Mouse (Mus musculus): ENCODE measurements around the gene Sgtb.

The Sgtb gene

DNA sequence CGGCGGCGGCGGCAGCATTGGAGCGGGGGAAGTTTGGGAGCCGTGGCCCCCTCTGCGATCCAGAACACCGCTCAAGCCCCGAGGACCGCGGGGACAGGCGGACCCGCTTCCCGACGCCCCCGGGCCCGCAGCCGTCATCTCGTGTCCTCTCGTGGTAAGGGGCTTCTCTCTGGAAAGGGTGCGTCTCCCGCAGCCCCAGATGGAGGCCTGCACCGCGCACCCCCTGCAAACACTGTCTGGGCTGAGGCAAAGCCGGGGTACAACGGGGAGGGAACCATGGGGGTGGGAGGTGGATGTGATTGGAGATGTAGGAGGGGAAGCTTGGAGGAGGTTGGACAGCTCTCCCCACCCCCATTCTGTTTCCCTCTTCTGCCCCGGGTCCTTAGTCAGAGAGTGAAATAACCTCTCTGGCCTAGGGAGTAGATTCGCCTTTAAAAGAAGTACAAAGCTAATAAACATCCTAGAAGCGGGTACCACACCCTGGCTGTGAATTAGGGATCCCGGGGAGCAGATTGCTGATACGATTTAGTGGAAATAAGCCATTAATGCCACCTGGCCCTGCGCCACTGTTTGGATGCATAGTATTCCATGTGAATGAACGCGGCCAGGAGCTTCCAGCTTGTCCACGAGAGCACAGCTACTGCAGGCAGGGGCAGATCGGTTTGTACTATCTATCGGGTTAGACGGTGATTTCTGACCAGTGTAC is 428 bp downstream of the Sgtb start:
- peak; percentile 53 to 61 for DNase-seq

DNA sequence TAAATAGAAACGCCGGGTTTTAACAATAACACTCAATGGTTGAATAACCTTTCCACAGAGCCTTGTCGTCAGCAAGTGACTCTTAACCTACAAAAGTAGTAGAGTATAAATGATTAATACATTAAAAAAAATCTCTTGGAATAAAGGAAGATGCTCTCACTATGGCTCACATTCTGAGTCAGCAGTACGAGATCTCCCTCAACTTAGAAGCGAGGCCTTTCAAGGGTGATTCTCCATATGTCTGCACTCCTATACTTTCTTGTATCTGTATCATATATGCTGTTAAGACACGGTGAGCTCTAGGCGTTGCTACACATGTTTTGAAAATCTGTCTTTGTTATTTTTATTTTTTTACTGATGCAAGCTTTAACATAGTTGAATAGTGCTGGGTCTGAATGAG is 985 bp downstream of the Sgtb start:
- DNase-seq: no peak

DNA sequence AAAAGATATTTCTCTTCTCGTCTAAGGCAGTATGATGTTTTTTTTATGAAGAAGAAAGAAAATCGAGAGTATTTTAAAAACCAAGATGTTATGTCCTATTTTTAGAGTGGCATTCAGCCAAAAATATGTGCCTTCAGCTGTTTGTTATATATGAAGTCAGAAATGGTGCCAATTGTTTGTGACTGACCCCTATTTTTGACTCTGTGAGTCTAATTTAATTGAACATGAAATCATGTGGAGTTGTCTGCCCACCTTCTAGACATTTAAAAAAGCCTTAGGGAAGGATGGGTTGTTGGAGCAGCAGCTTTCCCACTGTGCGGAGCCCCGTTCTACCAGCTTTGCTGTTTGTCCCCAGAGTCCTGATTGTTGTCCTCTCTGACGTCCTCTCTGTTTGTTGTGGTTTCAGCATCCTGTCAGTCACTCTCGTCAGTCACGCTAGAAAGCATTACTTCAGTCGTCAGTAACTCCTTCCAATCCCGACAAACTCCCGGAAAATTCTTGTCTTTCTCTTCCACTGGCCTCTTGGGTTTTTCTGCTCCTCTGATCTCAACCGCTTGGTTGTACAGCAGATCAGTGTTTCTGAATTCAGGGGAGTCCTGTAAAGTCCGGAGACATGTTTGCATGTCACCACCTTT is 2.8 kb downstream of the Sgtb start:
- no peak for DNase-seq

DNA sequence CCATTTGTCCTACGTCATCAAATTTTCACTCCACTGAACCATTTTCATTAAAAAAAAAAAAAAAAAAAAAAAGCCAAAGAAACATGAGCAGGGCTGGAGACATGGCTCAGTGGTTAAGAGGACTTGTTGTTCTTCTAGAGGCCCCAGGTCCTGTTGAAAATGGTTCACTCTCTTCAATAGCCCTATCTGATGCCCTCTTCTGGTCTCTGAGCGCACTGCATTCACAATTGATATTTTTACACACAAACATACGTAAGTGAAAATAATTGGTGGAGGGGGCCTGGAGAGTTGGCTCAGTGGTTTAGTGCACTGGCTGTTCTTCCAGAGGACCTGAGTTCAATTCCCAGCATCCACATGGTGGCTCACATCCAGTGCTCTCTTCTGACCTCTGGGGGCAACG is 4.2 kb downstream of the Sgtb start:
- DNase-seq: no peak

DNA sequence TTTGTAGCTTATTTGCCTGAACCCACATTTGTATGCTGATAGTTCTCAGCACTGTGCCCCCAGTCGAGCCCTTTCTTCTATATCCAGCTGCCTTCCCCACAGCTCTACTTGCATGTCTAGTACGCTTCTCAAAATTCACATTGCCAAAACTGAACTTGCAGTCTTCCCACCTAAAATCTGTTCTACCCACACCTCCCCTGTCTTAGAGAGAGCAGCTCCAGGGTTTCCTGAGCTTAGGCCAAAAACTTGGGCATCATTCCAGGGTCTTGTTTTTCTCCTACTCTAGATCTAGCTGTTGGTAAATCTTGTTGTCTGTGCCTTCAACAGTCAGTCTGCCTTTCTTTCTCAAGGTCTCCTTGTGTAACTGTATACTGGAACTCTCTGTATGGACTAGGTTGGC is 5.3 kb downstream of the Sgtb start:
- no peak for DNase-seq

DNA sequence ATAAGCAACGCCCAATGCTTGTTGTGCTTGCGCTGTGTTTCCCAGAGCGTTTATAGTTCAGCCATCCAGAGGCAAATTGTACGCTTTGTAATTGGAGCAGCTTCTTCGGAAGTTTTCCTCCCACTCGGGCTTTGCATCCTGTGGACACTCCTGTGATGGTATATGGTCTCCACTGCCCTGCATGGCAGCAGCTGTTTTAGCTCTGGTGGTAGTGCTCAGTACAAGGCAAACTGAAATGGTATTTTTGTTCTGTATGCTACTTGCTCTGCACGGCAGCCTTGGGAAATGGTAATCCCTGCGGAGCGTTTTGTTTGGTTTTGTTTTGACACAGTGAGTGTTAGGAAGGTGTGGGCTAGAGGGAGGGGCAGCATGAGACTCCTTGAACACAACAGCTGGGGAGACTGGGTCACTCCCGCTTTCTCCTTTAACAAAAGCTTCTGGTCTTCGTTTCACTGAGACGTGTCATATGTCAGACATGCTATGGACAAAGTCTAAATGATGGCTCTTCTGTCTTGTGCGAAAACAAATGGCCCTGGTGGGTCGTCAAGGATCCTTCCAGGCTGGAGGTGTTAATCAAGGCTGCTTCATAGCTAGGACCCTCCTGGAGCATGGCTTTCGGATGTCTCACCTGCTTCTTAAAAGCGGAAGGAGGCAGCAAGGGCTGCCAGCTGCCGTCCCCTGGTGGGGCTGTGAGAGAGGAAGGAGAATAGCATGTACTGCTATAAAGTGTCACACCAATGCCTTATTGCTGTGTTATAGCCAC is 12.7 kb downstream of the Sgtb start:
- DNase-seq: no peak

DNA sequence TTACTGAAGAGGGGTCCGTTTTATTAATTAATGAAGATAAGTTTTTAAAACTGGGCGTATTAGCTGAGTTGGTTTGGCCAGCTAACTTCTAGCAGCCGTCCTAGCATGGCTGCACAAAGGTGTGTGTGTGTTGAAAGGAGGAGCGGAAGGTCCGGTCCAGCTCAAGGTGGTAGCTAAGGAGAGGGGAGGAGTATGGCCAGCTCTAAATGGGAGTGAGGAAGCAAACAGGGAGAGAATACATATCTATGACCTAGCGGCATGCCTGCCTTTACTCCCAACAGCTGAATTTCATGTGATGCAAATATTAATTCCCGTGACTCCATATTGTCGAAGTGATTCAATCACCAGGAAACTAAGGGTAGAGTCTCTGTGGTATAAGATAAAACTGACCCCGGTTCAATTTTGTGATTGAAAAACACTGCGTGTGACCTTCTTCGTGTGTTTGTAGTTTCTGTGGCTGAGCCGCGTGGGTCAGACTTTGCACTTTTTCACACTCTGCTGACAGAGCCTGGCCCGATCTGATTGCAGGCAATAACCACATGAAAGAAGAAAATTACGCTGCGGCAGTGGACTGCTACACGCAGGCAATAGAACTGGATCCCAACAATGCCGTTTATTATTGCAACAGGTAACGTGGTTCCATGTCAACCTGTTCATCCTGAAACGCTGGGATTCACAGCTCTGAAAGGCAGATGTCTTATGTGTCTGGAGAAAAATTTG is 14.3 kb downstream of the Sgtb start:
- DNase-seq: peak in 1 of 2 experiments; percentile 11

DNA sequence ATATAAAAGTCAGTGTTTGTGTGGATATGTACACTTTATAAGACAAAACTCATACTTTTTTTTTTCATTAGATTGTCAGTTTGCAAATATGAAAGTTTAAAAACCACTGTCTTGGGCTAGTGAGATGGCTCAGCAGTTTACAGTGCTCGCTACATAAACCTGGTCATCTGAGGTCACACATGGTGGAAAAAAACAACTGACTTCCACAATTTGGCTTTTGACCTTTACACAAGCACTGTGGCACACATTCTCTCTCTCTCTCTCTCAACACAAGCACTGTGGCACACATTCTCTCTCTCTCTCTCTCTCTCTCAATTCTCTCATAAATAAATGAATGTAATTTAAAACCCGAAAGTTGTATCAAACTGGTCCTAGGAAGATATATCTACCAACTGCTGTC is 23.0 kb downstream of the Sgtb start:
- no peak for DNase-seq

DNA sequence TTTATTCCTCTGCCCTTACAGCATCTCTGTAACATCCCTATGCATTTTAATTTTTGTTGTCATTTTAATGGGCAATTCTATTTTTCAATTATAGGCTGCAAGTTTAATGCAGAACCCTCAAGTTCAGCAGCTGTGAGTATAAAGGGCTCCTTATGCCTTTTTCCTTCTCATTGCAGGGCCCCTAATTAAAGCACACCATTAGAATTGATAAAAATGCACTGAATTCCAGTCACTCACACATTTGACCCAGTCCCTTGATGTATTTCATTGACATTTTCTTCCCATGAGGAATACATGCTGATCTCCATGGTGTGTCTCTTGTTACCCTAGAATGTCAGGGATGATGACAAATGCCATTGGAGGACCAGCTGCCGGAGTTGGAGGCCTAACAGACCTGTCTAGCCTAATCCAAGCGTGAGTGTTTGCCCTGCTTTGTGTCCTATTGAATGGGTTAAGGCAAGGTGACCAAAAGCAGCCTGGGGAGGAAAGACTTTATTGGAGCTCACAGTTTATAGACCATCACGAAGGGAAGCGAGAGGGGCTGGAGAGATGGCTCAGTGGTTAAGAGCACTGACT is 25.1 kb downstream of the Sgtb start:
- DNase-seq: no peak

DNA sequence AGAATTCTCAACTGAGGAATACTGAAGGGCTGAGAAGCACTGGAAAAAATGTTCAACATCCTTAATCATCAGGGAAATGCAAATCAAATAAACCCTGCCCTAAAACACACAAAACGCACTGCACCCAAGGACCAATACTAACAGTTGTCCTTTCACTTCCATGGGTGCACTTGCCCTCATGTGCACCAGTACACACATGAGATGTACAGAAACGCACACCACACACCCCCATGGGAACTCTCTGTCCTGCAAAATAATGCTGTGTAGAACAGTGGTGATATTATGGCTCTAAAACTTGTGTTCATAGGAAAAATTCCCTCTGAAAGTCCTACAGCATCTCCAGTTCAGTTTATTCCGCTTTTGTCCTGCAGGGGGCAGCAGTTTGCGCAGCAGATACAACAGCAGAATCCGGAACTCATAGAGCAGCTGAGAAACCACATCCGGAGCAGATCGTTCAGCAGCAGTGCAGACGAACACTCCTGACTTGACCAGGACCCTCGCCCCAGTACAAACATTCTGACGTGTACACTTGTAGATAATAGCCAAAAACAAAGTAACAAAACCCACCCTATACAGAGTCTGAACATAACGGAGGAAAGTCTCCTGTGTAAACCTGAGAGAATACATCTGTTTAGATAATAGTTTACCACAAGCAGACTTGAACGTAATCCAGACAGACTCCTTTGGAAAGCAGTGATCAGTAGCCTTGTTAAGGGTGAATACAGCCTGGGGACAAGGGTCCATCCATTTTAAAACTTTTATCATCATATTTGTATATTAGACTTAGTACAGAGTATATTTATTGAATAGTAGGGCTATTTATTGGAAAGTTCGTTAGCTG is 30.0 kb downstream of the Sgtb start:
- peak; percentile 78 to 91 for DNase-seq

DNA sequence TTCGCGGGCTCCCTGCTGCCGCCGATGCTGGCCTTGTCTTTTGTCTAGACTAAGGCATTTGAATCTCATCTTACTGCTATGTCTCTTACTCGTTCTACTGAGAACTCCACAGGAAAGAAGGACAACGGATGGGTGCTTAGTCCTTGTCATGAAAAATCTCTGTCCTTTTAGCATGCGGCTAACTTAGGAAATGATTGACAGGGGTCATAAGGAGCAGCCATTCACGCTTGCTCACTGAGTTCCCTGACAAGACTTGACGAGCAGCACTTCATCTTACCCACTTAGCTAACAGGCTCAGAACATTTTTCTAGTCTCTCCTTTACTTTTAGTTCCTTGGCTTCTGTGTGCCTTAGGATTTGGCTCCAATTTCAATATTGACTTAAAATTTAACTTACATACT is 35.3 kb downstream of the Sgtb start:
- no peak for DNase-seq

DNA sequence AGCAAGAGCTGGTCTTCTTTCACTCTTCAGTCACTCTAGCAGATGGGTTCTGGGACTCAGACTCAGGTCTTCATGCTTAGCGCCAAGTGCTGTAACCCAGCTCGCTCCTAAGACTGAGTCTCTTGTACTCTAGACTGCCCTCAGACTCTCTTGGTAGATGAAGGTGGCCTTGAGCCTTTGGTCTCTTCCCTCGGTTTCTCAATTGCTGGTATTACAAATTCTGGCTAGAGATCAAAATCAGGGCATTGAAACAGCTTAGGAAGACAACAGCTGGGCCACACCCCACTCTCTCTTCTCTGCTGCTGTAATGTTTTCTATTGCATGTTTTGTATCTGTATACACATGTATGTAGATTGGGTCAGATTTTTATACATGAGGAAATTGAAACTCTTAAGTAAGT is 36.1 kb downstream of the Sgtb start:
- DNase-seq: no peak

DNA sequence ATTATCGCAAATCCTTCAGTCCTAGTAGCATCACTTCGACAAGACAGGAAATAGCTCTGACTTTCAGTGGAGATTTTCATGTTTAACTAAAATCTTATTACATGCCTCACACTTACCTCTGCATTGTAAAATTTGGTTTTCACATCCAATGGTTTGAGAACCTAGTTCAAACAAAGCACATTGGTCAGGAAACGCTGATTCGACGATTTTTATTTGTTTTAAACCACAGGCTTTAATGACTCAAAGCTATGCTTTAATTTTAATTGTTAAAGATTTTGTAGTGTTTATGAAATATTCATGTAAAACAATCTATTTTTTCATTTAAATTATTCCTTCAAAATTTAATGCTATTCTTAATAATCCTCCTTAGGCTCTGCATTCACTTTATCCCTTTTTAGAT is 44.6 kb downstream of the Sgtb start:
- no peak for DNase-seq

DNA sequence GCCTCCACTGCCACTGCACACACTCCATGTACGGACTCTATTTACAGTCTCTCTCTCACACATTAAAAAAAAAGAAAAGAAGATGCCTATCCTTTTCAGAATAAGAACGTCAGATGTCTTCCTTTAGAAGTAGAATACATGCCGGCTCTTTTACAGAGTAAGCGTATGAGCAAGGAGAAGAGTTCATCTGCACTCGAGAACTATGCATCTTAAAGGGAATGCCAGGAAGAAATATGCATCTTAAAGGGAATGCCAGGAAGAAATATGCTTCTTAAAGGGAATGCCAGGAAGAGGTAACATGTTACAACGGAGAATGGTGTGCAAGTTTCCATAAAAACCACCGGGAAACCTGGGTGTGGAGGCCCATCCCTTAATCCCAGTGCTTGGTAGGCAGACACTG is 45.6 kb downstream of the Sgtb start:
- no peak for DNase-seq

DNA sequence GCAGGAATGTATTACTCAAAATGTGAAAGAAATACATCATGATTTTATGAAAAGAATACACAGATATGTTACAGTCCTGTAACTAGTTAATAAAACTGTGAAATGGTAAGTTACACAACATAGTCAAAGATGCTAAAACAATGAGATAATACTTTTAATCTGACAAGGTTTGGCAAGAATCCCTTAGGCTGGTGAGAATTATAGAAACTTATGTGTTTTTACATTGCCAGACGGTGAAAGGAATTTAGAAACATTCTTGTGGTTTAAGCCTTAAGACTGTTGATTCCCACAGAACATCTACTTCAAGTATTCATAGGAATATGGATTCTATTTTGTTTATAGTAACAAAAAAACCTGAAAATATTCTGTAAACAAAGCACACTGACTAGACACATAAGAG is 46.1 kb downstream of the Sgtb start:
- DNase-seq: no peak

DNA sequence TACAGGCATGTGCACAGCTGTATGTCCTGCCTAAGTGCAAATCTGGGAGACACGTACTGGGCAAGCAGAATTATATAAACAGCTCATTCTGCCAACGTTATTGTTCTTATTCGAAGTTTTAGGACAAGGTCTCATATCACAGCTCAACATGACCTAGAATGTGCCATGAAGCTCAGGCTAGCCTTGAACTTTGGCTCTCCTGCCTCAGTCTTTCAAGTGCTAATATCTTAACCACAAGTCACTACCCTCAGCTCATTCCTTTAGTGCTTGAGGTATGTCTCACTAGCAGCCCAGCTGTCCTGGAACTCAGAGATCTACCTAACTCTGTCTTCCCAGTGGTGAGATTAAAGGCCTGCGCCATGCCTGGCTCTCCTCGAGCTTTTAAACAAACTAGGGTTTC is 62.2 kb downstream of the Sgtb start:
- DNase-seq: no peak

DNA sequence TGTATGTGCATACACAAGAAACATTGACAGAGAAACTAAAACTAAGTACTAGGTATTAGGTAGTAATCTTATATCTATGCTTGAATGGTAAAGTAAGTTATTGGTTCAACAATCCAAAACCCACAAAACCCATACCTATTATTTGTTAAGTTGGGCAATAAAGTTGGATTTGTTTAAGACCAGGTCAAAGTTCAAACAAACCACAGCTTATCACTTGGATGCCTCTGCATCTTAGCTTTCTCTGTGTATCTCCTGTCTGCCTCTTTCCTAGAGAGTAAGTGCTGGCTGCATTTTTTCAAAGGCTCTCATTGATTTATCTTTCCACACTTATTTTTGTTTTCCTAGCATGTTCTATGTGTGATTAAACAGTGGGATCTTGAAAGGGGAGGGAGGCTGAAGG is 63.0 kb downstream of the Sgtb start:
- DNase-seq: no peak

DNA sequence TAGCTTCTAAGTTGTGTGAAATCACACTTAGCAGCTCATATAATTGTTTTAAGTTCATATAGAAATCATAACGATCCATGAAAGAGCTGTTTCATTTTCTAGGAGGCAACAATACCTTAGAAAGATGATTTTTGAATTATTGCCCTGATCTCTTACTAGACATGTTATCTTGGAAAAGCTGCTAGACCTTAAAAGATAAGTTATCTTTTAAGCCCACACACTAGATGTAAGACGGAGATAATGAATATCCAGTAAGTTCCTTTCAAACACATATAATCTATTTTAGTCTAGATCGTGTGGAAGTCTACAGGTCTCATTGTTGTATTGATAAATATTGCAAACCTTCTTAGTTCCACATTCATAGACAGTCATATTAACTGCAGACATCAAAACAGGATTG is 67.3 kb downstream of the Sgtb start:
- DNase-seq: no peak

DNA sequence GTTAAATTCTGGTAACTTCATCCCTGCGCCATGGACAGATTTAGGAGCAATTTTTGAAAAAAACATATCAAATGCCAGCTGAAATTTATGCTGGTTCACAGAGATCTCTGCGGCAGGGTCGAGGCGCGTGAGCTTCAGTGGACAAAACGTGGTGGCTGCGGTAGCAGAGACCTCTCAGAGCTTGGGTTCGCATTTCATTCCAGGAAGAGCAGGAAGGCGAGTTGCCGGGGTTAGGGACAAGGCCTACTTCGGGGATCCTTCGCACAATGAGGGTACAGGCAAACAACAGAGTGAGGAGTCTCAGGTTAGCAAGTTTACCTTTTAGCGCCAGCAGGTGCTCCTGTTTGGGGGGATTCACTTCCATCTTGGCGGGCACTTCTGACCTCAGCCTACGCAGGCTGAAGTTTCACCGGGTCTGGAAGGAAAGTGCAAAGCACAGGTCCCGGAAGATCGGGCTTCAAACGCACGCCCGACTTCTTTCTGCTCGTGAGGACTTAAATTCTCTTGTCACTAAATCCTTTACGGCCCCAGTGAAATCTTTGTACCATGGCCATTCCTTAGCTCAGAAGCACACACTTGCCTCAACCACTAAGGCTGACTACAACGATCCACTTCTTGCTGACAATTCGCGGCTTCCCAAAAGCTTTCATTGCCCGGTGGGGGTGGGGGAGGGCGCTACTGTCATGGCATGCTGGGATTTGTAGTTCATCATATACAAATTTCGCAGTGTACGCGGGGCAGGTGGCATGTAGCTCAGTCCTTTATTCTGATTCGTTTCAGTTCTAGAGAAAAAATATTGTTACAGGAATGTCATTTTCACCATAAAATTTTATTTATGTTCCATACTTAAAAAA is 68.5 kb downstream of the Sgtb start, which contains the start of gene Trappc13:
TSS of gene Trappc13 (minus strand) at position 674 of the 854 bp plus-strand sequence.
- peak; percentile 92 to 93 for DNase-seq

DNA sequence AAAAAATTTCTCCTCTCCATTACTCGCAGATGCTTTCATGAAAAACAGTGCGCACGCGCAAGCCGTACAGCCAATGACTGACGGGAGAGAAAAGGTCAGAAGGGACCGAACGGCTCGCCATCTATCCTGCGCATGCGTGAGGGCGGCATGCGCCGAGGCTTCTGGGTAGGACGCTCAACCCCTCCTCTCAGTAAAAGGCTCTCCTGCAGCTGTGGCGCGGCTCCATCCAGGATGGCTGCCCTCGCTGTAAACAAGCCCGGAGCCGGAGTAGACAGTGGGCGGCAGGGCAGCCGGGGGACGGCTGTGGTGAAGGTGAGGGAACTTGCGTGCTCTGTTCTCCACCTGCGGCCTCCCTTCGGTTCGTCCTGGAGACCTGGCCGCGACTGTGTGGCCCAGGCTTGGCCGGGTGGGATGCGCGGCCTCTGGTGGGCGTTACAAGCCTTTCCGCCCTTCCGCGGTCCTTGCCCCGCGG is 69.1 kb downstream of the Sgtb start, which contains the start of gene Trim23:
TSS of gene Trim23 (plus strand) at position 148 of the 472 bp plus-strand sequence.
- DNase-seq: peak; percentile 99
